ENCODE assay signal across 8 mouse cellular contexts in genomic region chr2:83723346-83723745, GRCm38 (mm10). TPM values are rescaled to one million over a fixed set of nuclear protein-coding genes. Genes with fewer than 3 reads are reported as not detected.
DNase-seq lines count a peak whose midpoint lies in the region; ATAC-seq and TF ChIP-seq lines count a peak whose summit lies in the region.

No protein-coding gene starts in this region.

- TF ChIP-seq CTCF in liver, adult 2 months (IDR thresholded peaks at IDR 0.05; ENCODE audit: low read depth, low read length) = no peak
- TF ChIP-seq CTCF in embryonic fibroblast, embryonic 13.5 days (IDR thresholded peaks at IDR 0.05; ENCODE audit: borderline replicate concordance, insufficient read depth, low read length) = no peak

- H3K4me1 ChIP-seq in liver, adult 2 months (ENCODE audit: control insufficient read depth, insufficient read depth, low read length) = peaks cover 3% of the 10 kb centered on the region
- H3K4me1 ChIP-seq in embryonic fibroblast, embryonic 13.5 days (ENCODE audit: control insufficient read depth, insufficient read depth, low read length) = peaks cover 10% of the 10 kb centered on the region
- H3K4me1 ChIP-seq in limb, embryonic 11.5 days (ENCODE audit: control insufficient read depth, insufficient read depth, low read length) = no peaks in the 10 kb centered on the region
- H3K4me1 ChIP-seq in neural tube, embryonic 15.5 days = peaks cover 25% of the 10 kb centered on the region

- TF ChIP-seq POLR2A in liver, adult 2 months (IDR thresholded peaks at IDR 0.05; ENCODE audit: extremely low read depth, insufficient read depth, low read length) = no peak
- TF ChIP-seq POLR2A in embryonic fibroblast, embryonic 13.5 days (IDR thresholded peaks at IDR 0.05; ENCODE audit: low read depth, low read length) = peak; percentile 21; the same call in 1 of the 2 replicates

- H3K27me3 ChIP-seq in liver, adult 2 months (ENCODE audit: control insufficient read depth, insufficient read depth, low read length) = no peaks in the 10 kb centered on the region
- H3K27me3 ChIP-seq in limb, embryonic 11.5 days (ENCODE audit: control insufficient read depth, insufficient read depth, low read length) = no peaks in the 10 kb centered on the region
- H3K27me3 ChIP-seq in neural tube, embryonic 15.5 days (replicated peaks) = 0 out of 2 replicates have a peak, but pooled peaks cover 5% of the 10 kb centered on the region

- DNase-seq in liver, adult 2 months (ENCODE audit: extremely low read depth, low read depth, low spot score) = no peak
- no peak for DNase-seq in liver
- no peak for DNase-seq in limb, embryonic 11.5 days (ENCODE audit: low spot score)
- DNase-seq in urinary bladder, postnatal 36 days (ENCODE audit: low spot score in 2 of 2) = no peak
- DNase-seq in right cerebral cortex, postnatal 25 days = no peak

- 0 out of 2 replicates have a peak overlapping the region, but pooled peaks have one; percentile 21 for H3K27ac ChIP-seq in liver, adult 2 months (replicated peaks; ENCODE audit: insufficient read depth, low read depth, low read length)
- peak overlapping the region; percentile 99 for H3K27ac ChIP-seq in embryonic fibroblast, embryonic 13.5 days (ENCODE audit: insufficient read depth, low read length)
- H3K27ac ChIP-seq in limb, embryonic 11.5 days (replicated peaks; ENCODE audit: low read depth, low read length) = peak overlapping the region; percentile 96
- H3K27ac ChIP-seq in neural tube, embryonic 15.5 days (replicated peaks) = peak overlapping the region; percentile 82

- H3K4me3 ChIP-seq in liver, adult 2 months (ENCODE audit: insufficient read depth, low read depth, low read length) = no peak overlapping the region
- H3K4me3 ChIP-seq in embryonic fibroblast, embryonic 13.5 days (ENCODE audit: insufficient read depth, low read length) = peak overlapping the region; percentile 100; the same call in 1 of the 2 replicates
- H3K4me3 ChIP-seq in limb, embryonic 11.5 days (ENCODE audit: low read depth, low read length) = peak overlapping the region; percentile 84
- H3K4me3 ChIP-seq in neural tube, embryonic 15.5 days (replicated peaks) = peak overlapping the region; percentile 65

- peak overlapping the region; percentile 54 for H3K4me2 ChIP-seq in limb, embryonic 11.5 days (ENCODE audit: low read depth, severe bottlenecking)
- H3K4me2 ChIP-seq in neural tube, embryonic 15.5 days = peak overlapping the region; percentile 94

- ATAC-seq in limb, embryonic 11.5 days (ENCODE audit: insufficient number of reproducible peaks, low FRiP score, low TSS enrichment, low read depth) = no peak
- ATAC-seq in neural tube, embryonic 15.5 days (ENCODE audit: low FRiP score) = no peak
- no peak for ATAC-seq in activated CD4-positive, CD25-positive, alpha-beta regulatory T cell, adult 4 months

- WGBS in liver, adult 2 months = 49% methylated on average over 2 of the region's 2 CpGs
- whole genome bisulfite sequencing in limb, embryonic 11.5 days = 49% methylated on average over 2 of the region's 2 CpGs
- WGBS in neural tube, embryonic 15.5 days = 73% methylated on average over 2 of the region's 2 CpGs

- no peaks in the 10 kb centered on the region for H3K9me3 ChIP-seq in limb, embryonic 11.5 days (ENCODE audit: control insufficient read depth, low read length)
- H3K9me3 ChIP-seq in neural tube, embryonic 15.5 days (replicated peaks) = no peaks in the 10 kb centered on the region

- no peak overlapping the region for H3K9ac ChIP-seq in liver, adult 2 months (ENCODE audit: low read depth, low read length)
- no peak overlapping the region; the same call in 1 of the 2 replicates for H3K9ac ChIP-seq in limb, embryonic 11.5 days (ENCODE audit: low read length)
- 0 out of 2 replicates have a peak overlapping the region, but pooled peaks have one; percentile 56 for H3K9ac ChIP-seq in neural tube, embryonic 15.5 days (replicated peaks)

- H3K36me3 ChIP-seq in liver, adult 2 months (ENCODE audit: control insufficient read depth, insufficient read depth, low read length) = no peaks in the 10 kb centered on the region
- no peaks in the 10 kb centered on the region for H3K36me3 ChIP-seq in limb, embryonic 11.5 days (ENCODE audit: control insufficient read depth, insufficient read depth, low read length)
- no peaks in the 10 kb centered on the region for H3K36me3 ChIP-seq in neural tube, embryonic 15.5 days

- H3K79me2 ChIP-seq in liver, adult 2 months (ENCODE audit: control insufficient read depth, insufficient read depth, low read length) = peaks cover 5% of the 10 kb centered on the region; the same call in 1 of the 2 replicates

RNA-seq across cellular contexts. Expression of gene Itgav, which starts 0.9 kb away (rescaled TPM):
- total RNA-seq in liver, adult 2 months (2014; rRNA removed) = 29.6 and 33.2 TPM in 2 replicates
- polyA plus RNA-seq in liver, adult 2 months (2012; rRNA removed) = 15.8 and 20.5 TPM in 2 replicates
- polyA plus RNA-seq in embryonic fibroblast, embryonic 13.5 days (2011; ENCODE audit: insufficient read length, low read depth, missing spikeins) = 219 and 315 TPM in 2 replicates
- polyA plus RNA-seq in limb, embryonic 11.5 days (2014; fragmentation: Nextera tagmentation; extraction: Ambion mirVana) = 66.3 and 78.2 TPM in 2 replicates
- 29.1 and 29.8 TPM in 2 replicates for polyA plus RNA-seq in neural tube, embryonic 15.5 days (2015; fragmentation: Nextera tagmentation; extraction: Ambion mirVana)
- polyA plus RNA-seq in activated CD4-positive, CD25-positive, alpha-beta regulatory T cell, adult 4 months (2017; shearing (Covaris generic)) = 10 to 100 TPM; 44.3 to 71.5 TPM

Comparison
In these comparisons a context has a peak if more than half of its experiments do, and no peak if none do; other contexts are left out.
1. H3K27ac ChIP-seq: peak in every context shown above with its lines; median percentile 99 in embryonic fibroblast, embryonic 13.5 days; 96 in limb, embryonic 11.5 days; 82 in neural tube, embryonic 15.5 days; 21 in liver, adult 2 months.